Mouse (Mus musculus): ENCODE measurements around the gene Dhtkd1. TPM values are rescaled to one million over a fixed set of nuclear protein-coding genes. Genes with fewer than 3 reads are reported as not detected.
"Not testable (repeated sequence)": the region's sequence is repeated elsewhere in the genome, so short reads cannot be mapped to it uniquely, and the experiment has no call there.

Gene Dhtkd1
- total RNA-seq, 1 experiment: 12.0 TPM

GRCm38 (mm10) chr2:5950305-5950704 is 7.7 kb upstream of the Dhtkd1 start:
- Histone ChIP-seq H3K36me3 (ENCODE audit: control insufficient read depth, insufficient read depth, low read length, poor library complexity, severe bottlenecking) (no peaks in the 10 kb centered on the region; the same call in 1 of the 2 replicates), H3K27ac (ENCODE audit: insufficient read depth, low read depth, low read length, poor library complexity, severe bottlenecking) (no peak overlapping the region; the same call in 1 of the 2 replicates), H3K9me3 (ENCODE audit: control insufficient read depth, insufficient read depth, low read depth, low read length) (no peaks in the 10 kb centered on the region), H3K4me1 (ENCODE audit: control insufficient read depth in 2 of 2, insufficient read depth in 2 of 2, low read length in 2 of 2, poor library complexity in 1 of 2) (peaks cover 0 to 4% of the 10 kb centered on the region in 2 experiments; a peak in 3 of 4 replicates), H3K4me3 (ENCODE audit: insufficient read depth in 1 of 2, low read depth in 1 of 2, low read length in 2 of 2, poor library complexity in 1 of 2, severe bottlenecking in 1 of 2) (peak overlapping the region; percentile 72 to 85), H3K9ac (ENCODE audit: insufficient read depth, low read depth, low read length, poor library complexity, severe bottlenecking) (peak overlapping the region; percentile 81)
- TF ChIP-seq CHD2 (IDR thresholded peaks at IDR 0.05; ENCODE audit: low read depth, low read length): no peak
- TF ChIP-seq MAFK (IDR thresholded peaks at IDR 0.05; ENCODE audit: insufficient read depth, low read depth, low read length): no peak
- no peak for TF ChIP-seq HCFC1 (IDR thresholded peaks at IDR 0.05; ENCODE audit: borderline replicate concordance, insufficient read depth, low read length)
- TF ChIP-seq ZNF384 (IDR thresholded peaks at IDR 0.05; ENCODE audit: low read depth, low read length): no peak
- TF ChIP-seq ZC3H11A (IDR thresholded peaks at IDR 0.05; ENCODE audit: borderline replicate concordance, low read depth, low read length): no peak
- DNase-seq (ENCODE audit: low read depth, low spot score): no peak
- in situ Hi-C loops (cut with MboI; ENCODE audit: low sequenced_read_pairs in 2 of 2, unreplicated experiment in 2 of 2): no loop called here

DNA sequence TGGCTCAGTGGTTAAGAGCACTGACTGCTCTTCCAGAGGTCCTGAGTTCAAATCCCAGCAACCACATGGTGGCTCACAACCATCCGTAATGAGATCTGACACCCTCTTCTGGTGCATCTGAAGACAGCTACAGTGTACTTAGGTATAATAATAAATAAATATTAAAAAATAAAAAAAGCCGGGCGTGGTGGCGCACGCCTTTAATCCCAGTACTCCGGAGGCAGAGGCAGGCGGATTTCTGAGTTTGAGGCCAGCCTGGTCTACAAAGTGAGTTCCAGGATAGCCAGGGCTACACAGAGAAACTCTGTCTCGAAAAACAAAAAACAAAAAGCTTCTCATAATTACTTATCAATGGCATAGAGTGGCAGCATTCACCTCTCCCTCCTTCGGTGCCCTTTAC is 7.2 kb upstream of the Dhtkd1 start:
- H3K9me3 ChIP-seq (ENCODE audit: control insufficient read depth, insufficient read depth, low read depth, low read length); in situ Hi-C loops (cut with MboI; ENCODE audit: low sequenced_read_pairs in 2 of 2, unreplicated experiment in 2 of 2); H3K36me3 ChIP-seq (ENCODE audit: control insufficient read depth, insufficient read depth, low read length, poor library complexity, severe bottlenecking); DNase-seq (ENCODE audit: low read depth, low spot score); H3K4me1 ChIP-seq (ENCODE audit: control insufficient read depth in 2 of 2, insufficient read depth in 2 of 2, low read length in 2 of 2, poor library complexity in 1 of 2); H3K27ac ChIP-seq (ENCODE audit: insufficient read depth, low read depth, low read length, poor library complexity, severe bottlenecking): not testable (repeated sequence)
- H3K9ac ChIP-seq (ENCODE audit: insufficient read depth, low read depth, low read length, poor library complexity, severe bottlenecking): peak overlapping the region; percentile 81; the same call in 1 of the 2 replicates
- H3K4me3 ChIP-seq (ENCODE audit: insufficient read depth in 1 of 2, low read depth in 1 of 2, low read length in 2 of 2, poor library complexity in 1 of 2, severe bottlenecking in 1 of 2): peak overlapping the region; percentile 72 to 85

DNA sequence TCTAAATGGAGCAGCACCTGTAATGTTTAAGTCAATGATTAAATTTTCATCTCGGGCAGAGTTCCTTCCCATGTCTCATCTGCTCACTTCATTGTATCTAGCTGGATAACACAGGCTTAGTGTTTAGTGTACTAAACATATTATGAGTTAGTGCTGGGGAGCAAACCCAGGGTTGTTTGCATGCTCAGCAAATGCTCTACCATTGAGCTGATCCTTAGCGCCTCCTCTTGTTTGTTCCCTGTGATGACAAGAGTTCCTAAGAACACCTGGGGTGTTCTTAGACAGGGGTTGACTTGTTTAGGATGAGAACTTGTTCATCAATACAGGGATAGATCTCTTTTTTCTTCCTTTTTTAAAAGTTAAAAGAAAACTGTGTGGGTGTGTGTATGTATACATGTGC is 6.4 kb upstream of the Dhtkd1 start:
- Histone ChIP-seq H3K27ac (ENCODE audit: insufficient read depth, low read depth, low read length, poor library complexity, severe bottlenecking) (no peak overlapping the region), H3K9me3 (ENCODE audit: control insufficient read depth, insufficient read depth, low read depth, low read length) (no peaks in the 10 kb centered on the region), H3K4me3 (ENCODE audit: insufficient read depth in 1 of 2, low read depth in 1 of 2, low read length in 2 of 2, poor library complexity in 1 of 2, severe bottlenecking in 1 of 2) (peak overlapping the region in 1 of 2 experiments; percentile 6; a peak in 1 of 4 replicates), H3K9ac (ENCODE audit: insufficient read depth, low read depth, low read length, poor library complexity, severe bottlenecking) (no peak overlapping the region), H3K4me1 (ENCODE audit: control insufficient read depth in 2 of 2, insufficient read depth in 2 of 2, low read length in 2 of 2, poor library complexity in 1 of 2) (peaks cover 0 to 4% of the 10 kb centered on the region in 2 experiments; a peak in 3 of 4 replicates), H3K36me3 (ENCODE audit: control insufficient read depth, insufficient read depth, low read length, poor library complexity, severe bottlenecking) (no peaks in the 10 kb centered on the region; the same call in 1 of the 2 replicates)
- DNase-seq (ENCODE audit: low read depth, low spot score): no peak
- in situ Hi-C loops (cut with MboI; ENCODE audit: low sequenced_read_pairs in 2 of 2, unreplicated experiment in 2 of 2): no loop called here
- peak; percentile 63; the same call in 1 of the 2 replicates for TF ChIP-seq MAFK (IDR thresholded peaks at IDR 0.05; ENCODE audit: insufficient read depth, low read depth, low read length)
- TF ChIP-seq ZC3H11A (IDR thresholded peaks at IDR 0.05; ENCODE audit: borderline replicate concordance, low read depth, low read length): no peak
- no peak for TF ChIP-seq HCFC1 (IDR thresholded peaks at IDR 0.05; ENCODE audit: borderline replicate concordance, insufficient read depth, low read length)

- Histone ChIP-seq H3K4me3 (ENCODE audit: insufficient read depth in 1 of 2, low read depth in 1 of 2, low read length in 2 of 2, poor library complexity in 1 of 2, severe bottlenecking in 1 of 2) (peak overlapping the region; percentile 32 to 52; a peak in 3 of 4 replicates), H3K36me3 (ENCODE audit: control insufficient read depth, insufficient read depth, low read length, poor library complexity, severe bottlenecking) (no peaks in the 10 kb centered on the region), H3K27ac (ENCODE audit: insufficient read depth, low read depth, low read length, poor library complexity, severe bottlenecking) (peak overlapping the region; percentile 49), H3K9me3 (ENCODE audit: control insufficient read depth, insufficient read depth, low read depth, low read length) (no peaks in the 10 kb centered on the region), H3K4me1 (ENCODE audit: control insufficient read depth in 2 of 2, insufficient read depth in 2 of 2, low read length in 2 of 2, poor library complexity in 1 of 2) (peaks cover 0 to 7% of the 10 kb centered on the region in 2 experiments; a peak in 2 of 4 replicates), H3K9ac (ENCODE audit: insufficient read depth, low read depth, low read length, poor library complexity, severe bottlenecking) (no peak overlapping the region)
- in situ Hi-C loops (cut with MboI; ENCODE audit: low sequenced_read_pairs in 2 of 2, unreplicated experiment in 2 of 2): no loop called here
- no peak for DNase-seq (ENCODE audit: low read depth, low spot score)
- no peak for TF ChIP-seq MAFK (IDR thresholded peaks at IDR 0.05; ENCODE audit: insufficient read depth, low read depth, low read length)
- TF ChIP-seq ZNF384 (IDR thresholded peaks at IDR 0.05; ENCODE audit: low read depth, low read length): no peak
- no peak for TF ChIP-seq CHD2 (IDR thresholded peaks at IDR 0.05; ENCODE audit: low read depth, low read length)
- TF ChIP-seq ZC3H11A (IDR thresholded peaks at IDR 0.05; ENCODE audit: borderline replicate concordance, low read depth, low read length): no peak
- TF ChIP-seq HCFC1 (IDR thresholded peaks at IDR 0.05; ENCODE audit: borderline replicate concordance, insufficient read depth, low read length): no peak
These were observed 4.3 kb upstream of the Dhtkd1 start for GRCm38 (mm10) chr2:5946876-5947275.

DNA sequence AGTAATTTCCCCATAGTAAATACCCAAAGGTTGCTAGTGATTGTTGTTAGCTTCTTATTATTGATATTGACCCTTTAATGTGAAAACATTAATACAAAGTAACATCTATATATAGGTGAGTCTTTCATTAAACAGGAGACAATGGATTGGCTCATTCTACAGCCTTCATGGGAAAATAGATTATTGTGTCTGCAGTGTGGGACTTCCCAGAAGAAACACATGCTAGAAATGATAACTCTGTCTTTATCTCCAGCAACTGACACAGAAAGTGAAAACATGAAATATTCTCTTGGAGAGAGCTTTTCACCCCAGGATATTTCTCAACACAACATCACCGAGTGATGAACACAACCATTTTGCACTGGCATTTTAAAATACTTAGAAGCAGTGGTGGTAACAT is 3.0 kb upstream of the Dhtkd1 start:
- in situ Hi-C loops (cut with MboI; ENCODE audit: low sequenced_read_pairs in 2 of 2, unreplicated experiment in 2 of 2): no loop called here
- TF ChIP-seq ZC3H11A (IDR thresholded peaks at IDR 0.05; ENCODE audit: borderline replicate concordance, low read depth, low read length) (no peak), HCFC1 (IDR thresholded peaks at IDR 0.05; ENCODE audit: borderline replicate concordance, insufficient read depth, low read length) (no peak), MAFK (IDR thresholded peaks at IDR 0.05; ENCODE audit: insufficient read depth, low read depth, low read length) (no peak)

More for the DNA sequence above, 3.0 kb upstream of the Dhtkd1 start:
- H3K9ac ChIP-seq (ENCODE audit: insufficient read depth, low read depth, low read length, poor library complexity, severe bottlenecking): no peak overlapping the region
- H3K36me3 ChIP-seq (ENCODE audit: control insufficient read depth, insufficient read depth, low read length, poor library complexity, severe bottlenecking): no peaks in the 10 kb centered on the region; the same call in 1 of the 2 replicates
- no peak overlapping the region for H3K27ac ChIP-seq (ENCODE audit: insufficient read depth, low read depth, low read length, poor library complexity, severe bottlenecking)
- DNase-seq (ENCODE audit: low read depth, low spot score): no peak
- H3K4me1 ChIP-seq (ENCODE audit: control insufficient read depth in 2 of 2, insufficient read depth in 2 of 2, low read length in 2 of 2, poor library complexity in 1 of 2): peaks cover 0 to 7% of the 10 kb centered on the region in 2 experiments; a peak in 2 of 4 replicates
- H3K9me3 ChIP-seq (ENCODE audit: control insufficient read depth, insufficient read depth, low read depth, low read length): no peaks in the 10 kb centered on the region
- H3K4me3 ChIP-seq (ENCODE audit: insufficient read depth in 1 of 2, low read depth in 1 of 2, low read length in 2 of 2, poor library complexity in 1 of 2, severe bottlenecking in 1 of 2): no peak overlapping the region
